Mouse (Mus musculus) liver, adult 2 months (tissue): ENCODE results near the gene Tenm2.

Experiments used
- CTCF ChIP-seq: fragments of 200-500 bp; IDR thresholded peaks from 2 replicates; pipeline ENCODE4 v1.5.1; 2011; ENCODE audit warnings: low read depth, low read length, control low read depth
- POLR2A ChIP-seq: fragments of 200-500 bp; IDR thresholded peaks from 2 replicates; pipeline ENCODE4 v1.6.1; 2011; ENCODE audit warnings: low read length, control low read depth; ENCODE audit not compliant: insufficient read depth; ENCODE audit errors: extremely low read depth

GRCm38 (mm10) chr11:36958102-36958501 is 277.7 kb downstream of the Tenm2 start:
- TF ChIP-seq CTCF (no peak), POLR2A (no peak)
